Mouse (Mus musculus) T-helper 17 cell (primary cell): ENCODE measurements around the gene Myh2.

Experiments
- in situ Hi-C, 2 experiments: fragments of 300-600 bp; cut with MboI, MseI; formaldehyde crosslinking; loops; 1 replicate in 1 of 2; 2 replicates in 1 of 2; pipeline ENCODE4 v1.15.1; 2025; ENCODE audit warnings: high pct_unique_total_duplicates in 2 of 2

The Myh2 gene

GRCm38 (mm10) chr11:67151159-67151558 lies 19.7 kb upstream of the Myh2 start:
- in situ Hi-C loops, result loop anchor here in 1 of 2 experiments (10.0 kb wide), 1 partner anchor 1626 kb away; no protein-coding TSS in a partner anchor

GRCm38 (mm10) chr11:67151651-67152630 lies 18.9 kb upstream of the Myh2 start:
- in situ Hi-C loops, result loop anchor here in 1 of 2 experiments (10.0 kb wide), 1 partner anchor 1627 kb away; no protein-coding TSS in a partner anchor

DNA sequence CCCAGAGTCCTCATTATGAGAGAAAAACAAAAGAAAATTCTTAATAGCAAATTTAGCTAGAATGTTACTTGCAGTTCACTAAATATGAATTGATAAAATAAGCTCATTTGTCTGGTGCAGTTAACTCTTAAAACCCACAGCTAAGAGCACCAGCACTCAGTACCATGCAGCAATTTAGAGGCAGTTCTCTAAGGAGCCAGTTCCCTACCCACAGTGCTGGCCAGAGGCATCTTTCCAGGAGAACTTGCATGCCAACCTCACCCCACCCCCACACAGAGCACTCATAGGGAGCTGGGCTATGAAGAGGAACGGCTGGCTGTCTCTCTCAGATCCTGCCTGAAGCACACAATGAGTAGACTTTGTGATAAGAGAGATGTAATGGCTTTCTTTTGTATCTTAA lies 17.7 kb upstream of the Myh2 start:
- in situ Hi-C loops, result loop anchor here in 1 of 2 experiments (10.0 kb wide), 1 partner anchor 1628 kb away; no protein-coding TSS in a partner anchor

GRCm38 (mm10) chr11:67153843-67154242 lies 17.0 kb upstream of the Myh2 start:
- in situ Hi-C loops, result loop anchor here in 1 of 2 experiments (10.0 kb wide), 1 partner anchor 1629 kb away; no protein-coding TSS in a partner anchor

DNA sequence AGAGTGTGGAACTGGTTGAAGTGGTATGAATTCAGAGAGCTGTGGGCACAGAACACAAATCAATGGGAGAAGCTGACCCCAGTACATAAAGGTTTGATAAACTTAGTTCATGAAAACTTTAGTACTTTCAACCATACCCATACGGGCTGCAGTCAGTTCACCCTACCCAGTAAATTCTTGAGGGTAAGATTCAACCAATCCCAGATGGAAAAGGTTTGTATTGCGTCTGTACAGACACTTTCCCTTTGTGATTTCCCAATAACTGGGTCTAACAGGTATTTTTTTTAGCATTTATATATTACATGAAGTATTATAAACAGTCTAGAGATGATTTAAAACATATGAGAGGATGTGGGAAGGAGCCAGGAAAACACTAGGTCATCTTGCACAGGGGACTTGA lies 15.2 kb upstream of the Myh2 start:
- in situ Hi-C loops, result loop anchor here in 1 of 2 experiments (10.0 kb wide), 1 partner anchor 1631 kb away; no protein-coding TSS in a partner anchor

DNA sequence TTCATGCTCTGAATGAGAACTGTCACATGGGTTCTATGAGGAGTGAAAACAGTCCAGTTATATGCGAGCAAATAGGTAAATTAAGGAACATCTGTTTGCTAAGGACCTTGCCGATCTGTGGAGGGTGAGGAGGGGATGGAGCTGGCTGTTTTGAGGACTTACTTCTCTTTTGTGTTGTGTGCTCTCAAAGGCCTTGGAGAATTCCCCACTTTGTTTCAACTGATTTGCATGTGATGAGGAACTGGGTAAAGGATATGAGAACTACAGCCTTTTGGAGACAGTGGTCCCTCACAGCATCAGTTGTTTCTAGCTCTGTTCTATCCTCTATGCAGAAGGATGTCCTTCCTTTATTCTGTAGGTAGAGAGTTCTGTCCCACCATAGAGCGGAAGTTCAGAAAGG lies 10.7 kb upstream of the Myh2 start:
- in situ Hi-C loops, result no loop called here

DNA sequence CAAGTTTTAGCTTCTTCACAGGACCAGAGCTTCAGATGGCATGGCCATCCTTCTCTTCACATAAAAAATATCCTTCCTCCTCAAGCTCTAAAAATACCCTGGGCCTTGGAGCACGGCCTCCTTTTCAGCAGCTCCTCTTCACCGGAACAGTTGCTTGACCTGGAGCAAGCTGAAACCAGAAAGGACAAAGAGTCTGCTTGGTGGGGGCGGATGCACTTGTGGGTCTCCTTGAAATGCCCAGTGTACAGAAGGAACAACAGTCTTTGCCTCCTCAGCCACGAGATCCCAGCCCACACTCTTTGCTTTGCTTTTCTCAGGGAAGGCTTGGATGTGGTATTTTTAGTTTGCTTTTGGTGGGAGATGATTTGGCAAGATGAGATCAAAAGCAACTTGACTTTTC lies 7.1 kb upstream of the Myh2 start:
- in situ Hi-C loops, result no loop called here

- in situ Hi-C loops, result no loop called here
Observed at GRCm38 (mm10) chr11:67164851-67165250, 6.0 kb upstream of the Myh2 start.

DNA sequence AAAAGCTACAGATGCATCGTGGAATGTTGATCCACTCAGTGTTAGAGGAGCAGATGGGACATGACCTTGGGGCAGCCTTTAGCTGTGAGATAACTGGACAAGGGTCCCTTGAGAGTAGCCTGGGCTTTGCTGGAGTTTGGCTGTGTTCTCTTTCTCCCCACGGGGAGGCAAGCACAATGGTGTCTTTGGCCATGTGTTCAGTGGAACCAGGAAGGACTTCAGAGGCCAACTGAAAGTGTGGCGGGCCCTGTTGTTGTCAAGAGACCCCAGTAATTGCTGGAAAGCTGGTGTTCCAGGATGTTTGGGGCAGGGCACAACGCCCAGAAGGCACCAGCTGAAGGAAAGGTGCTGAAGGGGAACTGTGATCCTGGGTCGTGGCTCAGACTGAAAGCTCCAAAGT lies 1.5 kb upstream of the Myh2 start:
- in situ Hi-C loops, result no loop called here

GRCm38 (mm10) chr11:67172439-67172838 lies 1.6 kb downstream of the Myh2 start:
- in situ Hi-C loops, result no loop called here

DNA sequence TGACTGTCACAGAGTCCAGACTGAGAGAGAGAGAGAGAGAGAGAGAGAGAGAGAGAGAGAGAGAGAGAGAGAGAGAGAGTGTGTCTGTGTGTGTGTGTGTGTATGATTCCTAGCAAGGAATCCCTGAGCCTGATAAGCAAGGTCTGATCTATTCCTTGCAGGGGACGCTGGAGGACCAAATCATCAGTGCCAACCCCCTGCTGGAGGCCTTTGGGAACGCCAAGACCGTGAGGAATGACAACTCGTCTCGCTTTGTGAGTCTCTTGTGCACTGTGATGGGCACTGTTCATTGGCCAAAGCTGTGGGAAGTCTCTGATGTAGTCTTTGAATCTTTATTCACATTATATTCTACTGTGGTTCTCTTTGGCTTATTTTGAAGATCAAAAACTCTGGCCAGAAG lies 5.5 kb downstream of the Myh2 start:
- in situ Hi-C loops, result no loop called here

DNA sequence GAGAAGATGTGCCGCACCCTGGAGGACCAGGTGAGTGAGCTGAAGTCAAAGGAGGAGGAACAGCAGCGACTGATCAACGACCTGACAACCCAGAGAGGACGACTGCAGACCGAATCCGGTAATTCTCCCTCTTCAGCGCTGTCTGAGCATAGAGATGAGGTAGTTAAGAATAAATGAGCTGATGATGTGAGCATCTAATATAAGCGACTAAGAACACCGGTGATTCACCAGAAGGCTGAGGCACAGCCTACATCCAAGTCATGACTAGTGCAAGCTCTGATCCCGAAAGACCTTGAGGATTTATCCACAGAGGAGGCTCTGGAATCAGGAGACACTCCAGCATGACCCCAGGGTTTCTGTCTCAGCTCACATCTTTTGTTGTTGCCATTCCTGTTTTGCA lies 19.5 kb downstream of the Myh2 start:
- in situ Hi-C loops, result no loop called here

DNA sequence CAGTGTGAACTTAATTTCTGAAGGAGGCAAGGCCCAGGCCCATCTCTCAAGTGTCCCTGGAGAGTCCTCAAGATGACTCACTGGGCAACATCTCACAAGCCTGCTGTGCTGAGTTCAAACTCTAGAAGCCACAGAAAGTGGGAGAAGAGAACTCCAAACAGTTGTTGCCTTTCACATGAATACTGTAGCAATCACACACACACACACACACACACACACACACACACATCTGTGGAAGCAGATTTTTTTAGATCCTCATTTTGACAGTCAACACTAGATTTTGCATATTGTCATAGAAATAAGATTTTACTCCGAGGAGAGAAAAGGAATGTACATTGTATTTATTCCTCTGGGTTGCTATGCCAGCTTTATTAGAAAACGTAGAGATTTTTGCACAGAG lies 20.0 kb downstream of the Myh2 start:
- in situ Hi-C loops, result no loop called here

DNA sequence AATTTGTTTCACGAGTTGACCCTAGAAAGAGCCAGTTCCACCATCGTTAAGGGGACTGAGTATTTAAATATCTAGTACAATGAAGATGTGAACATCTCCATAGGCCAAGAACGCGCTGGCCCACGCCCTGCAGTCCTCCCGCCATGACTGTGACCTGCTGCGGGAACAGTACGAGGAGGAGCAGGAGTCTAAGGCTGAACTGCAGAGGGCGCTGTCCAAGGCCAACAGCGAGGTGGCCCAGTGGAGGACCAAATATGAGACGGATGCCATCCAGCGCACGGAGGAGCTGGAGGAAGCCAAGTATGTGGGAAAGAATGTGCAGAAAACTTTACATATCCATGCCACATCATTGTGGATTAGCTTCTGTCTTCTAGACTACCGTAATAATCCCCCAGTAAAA lies 20.7 kb downstream of the Myh2 start:
- in situ Hi-C loops, result no loop called here

- in situ Hi-C loops, result no loop called here
Observed at GRCm38 (mm10) chr11:67199321-67199720, 28.5 kb downstream of the Myh2 start.

DNA sequence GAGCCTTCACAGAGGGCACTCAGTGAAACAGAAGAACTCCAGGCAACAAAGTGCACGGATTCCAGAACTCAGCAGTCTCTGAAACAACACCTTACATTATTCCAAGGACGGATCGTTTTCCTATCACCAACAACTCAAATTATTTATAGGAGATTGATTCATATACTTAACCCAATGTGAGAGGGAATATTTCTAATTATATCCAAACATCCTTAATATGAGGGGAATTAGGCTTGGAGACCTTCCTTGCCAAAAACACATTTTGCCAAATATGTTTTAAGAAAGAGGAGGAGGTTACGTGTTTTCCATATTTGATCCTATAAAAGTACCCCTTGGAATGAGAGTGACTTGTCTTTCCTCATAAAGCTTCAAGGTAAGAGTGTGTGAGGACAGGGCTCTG lies 28.9 kb downstream of the Myh2 start, which contains the start of gene Myh1:
Gene Myh1 (plus strand): TSS at position 301 of the 400 bp plus-strand sequence.
- in situ Hi-C loops, result no loop called here

GRCm38 (mm10) chr11:67204766-67205165 lies 33.9 kb downstream of the Myh2 start:
- in situ Hi-C loops, result no loop called here

- in situ Hi-C loops, result no loop called here
Observed at GRCm38 (mm10) chr11:67221803-67222202, 51.0 kb downstream of the Myh2 start.

- in situ Hi-C loops, result no loop called here
Observed at GRCm38 (mm10) chr11:67224466-67224865, 53.6 kb downstream of the Myh2 start.

DNA sequence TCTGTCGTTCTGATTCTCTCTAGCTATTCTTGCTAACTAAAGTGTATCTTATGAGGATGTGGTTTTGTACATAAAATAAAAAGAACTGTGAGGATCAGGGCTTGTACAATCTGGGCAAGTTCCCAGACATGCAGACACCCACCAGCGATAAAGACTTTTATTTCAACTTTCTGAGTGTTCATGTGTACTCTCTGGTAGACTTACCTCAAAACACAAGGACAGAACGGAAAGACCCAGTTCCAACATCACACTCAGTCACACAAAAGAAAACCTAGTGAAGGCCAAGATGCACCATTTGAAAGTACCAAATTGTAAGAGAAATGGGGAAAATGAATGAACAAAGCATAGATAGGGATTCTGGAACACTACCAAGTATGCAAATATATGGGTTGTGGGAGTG lies 57.9 kb downstream of the Myh2 start:
- in situ Hi-C loops, result no loop called here

GRCm38 (mm10) chr11:67229166-67229565 lies 58.3 kb downstream of the Myh2 start:
- in situ Hi-C loops, result no loop called here

GRCm38 (mm10) chr11:67229946-67230345 lies 59.1 kb downstream of the Myh2 start:
- in situ Hi-C loops, result no loop called here
